ENCODE assay signal across 9 mouse cellular contexts in the genomic region with DNA sequence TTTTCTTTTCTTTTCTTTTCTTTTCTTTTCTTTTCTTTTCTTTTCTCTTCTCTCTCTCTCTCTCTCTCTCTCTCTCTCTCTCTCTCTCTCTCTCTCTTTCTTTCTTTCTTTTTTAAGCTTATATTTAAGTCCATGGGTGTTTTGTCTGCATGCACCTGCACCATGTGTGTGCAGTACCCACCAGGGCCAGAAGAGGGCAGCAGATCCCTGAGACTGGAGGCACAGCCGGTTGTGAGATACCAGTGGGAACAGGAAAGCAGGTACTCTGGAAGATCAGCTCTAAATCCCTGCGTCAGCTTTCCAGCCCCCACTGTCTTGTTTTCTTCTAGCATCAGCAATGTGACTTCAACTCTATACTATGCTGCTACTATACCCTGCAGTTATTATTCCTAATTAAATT. TPM values are rescaled to one million over a fixed set of nuclear protein-coding genes. Genes with fewer than 3 reads are reported as not detected.
A peak's percentile ranks its signal among the peaks of the same experiment; 100 is the strongest.
DNase-seq lines count a peak whose midpoint lies in the region; ATAC-seq and TF ChIP-seq lines count a peak whose summit lies in the region.
"Had no signal": no experiment of that assay in that cellular context is flagged by ENCODE, and none has a peak within 500 bp of the region (broad histone marks: within the 10 kb centered on the region; RNA-seq: fewer than 3 reads in every experiment).

No protein-coding gene starts in this region.

- H3K4me2 ChIP-seq in forebrain, embryonic 11.5 days (ENCODE audit: low read depth, low read length, severe bottlenecking): no peak overlapping the region
- no peak overlapping the region for H3K4me2 ChIP-seq in forebrain, embryonic 12.5 days
- no peak overlapping the region for H3K4me2 ChIP-seq in midbrain, embryonic 11.5 days
- H3K4me2 ChIP-seq in midbrain, embryonic 16.5 days (ENCODE audit: low read length): no peak overlapping the region
- H3K4me2 ChIP-seq in midbrain, postnatal 0 days (ENCODE audit: low read depth, low read length, poor library complexity, severe bottlenecking): no peak overlapping the region
- H3K4me2 ChIP-seq: limb, embryonic 12.5 days had no signal

- H3K4me1 ChIP-seq in forebrain, embryonic 11.5 days (replicated peaks; ENCODE audit: control insufficient read depth, insufficient read depth, low read length): no peaks in the 10 kb centered on the region
- no peaks in the 10 kb centered on the region for H3K4me1 ChIP-seq in forebrain, embryonic 12.5 days
- H3K4me1 ChIP-seq in midbrain, embryonic 11.5 days (ENCODE audit: control insufficient read depth, insufficient read depth, low read length): no peaks in the 10 kb centered on the region
- H3K4me1 ChIP-seq in midbrain, embryonic 16.5 days (ENCODE audit: control insufficient read depth, insufficient read depth, low read length): no peaks in the 10 kb centered on the region
- H3K4me1 ChIP-seq in midbrain, postnatal 0 days (ENCODE audit: insufficient read depth, low read length): no peaks in the 10 kb centered on the region

- DNase-seq in forebrain, embryonic 11.5 days (ENCODE audit: low spot score): peak; percentile 92
- DNase-seq in midbrain, embryonic 11.5 days (ENCODE audit: low spot score, missing footprints): peak; percentile 96
- DNase-seq in adrenal gland, postnatal 14 days: peak; percentile 87
- DNase-seq in kidney, adult 8-10 months: peak; percentile 33 to 82
- peak; percentile 59 for DNase-seq in midbrain, postnatal 0 days (ENCODE audit: low spot score)
- DNase-seq in thymus, postnatal 4 days: peak; percentile 95

- H3K36me3 ChIP-seq in forebrain, embryonic 11.5 days (ENCODE audit: control insufficient read depth, insufficient read depth, low read length): no peaks in the 10 kb centered on the region; the same call in 1 of the 2 replicates
- H3K36me3 ChIP-seq in forebrain, embryonic 12.5 days (replicated peaks): peaks cover 26% of the 10 kb centered on the region
- no peaks in the 10 kb centered on the region for H3K36me3 ChIP-seq in midbrain, embryonic 11.5 days (ENCODE audit: control insufficient read depth, insufficient read depth, low read length)
- H3K36me3 ChIP-seq in midbrain, embryonic 16.5 days (ENCODE audit: control insufficient read depth, insufficient read depth, low read length): no peaks in the 10 kb centered on the region
- H3K36me3 ChIP-seq in midbrain, postnatal 0 days (ENCODE audit: insufficient read depth, low read length): no peaks in the 10 kb centered on the region

- ATAC-seq in forebrain, embryonic 11.5 days (replicated peaks; ENCODE audit: low FRiP score): no peak
- ATAC-seq in forebrain, embryonic 12.5 days (ENCODE audit: low FRiP score): no peak
- no peak for ATAC-seq in midbrain, embryonic 11.5 days (ENCODE audit: low FRiP score)
- no peak for ATAC-seq in midbrain, embryonic 16.5 days
- ATAC-seq in midbrain, postnatal 0 days (ENCODE audit: low FRiP score): no peak

- no peak overlapping the region for H3K9ac ChIP-seq in forebrain, embryonic 11.5 days (ENCODE audit: low read length)
- H3K9ac ChIP-seq in forebrain, embryonic 12.5 days: no peak overlapping the region
- no peak overlapping the region for H3K9ac ChIP-seq in midbrain, embryonic 11.5 days (ENCODE audit: low read length)
- no peak overlapping the region for H3K9ac ChIP-seq in midbrain, embryonic 16.5 days (ENCODE audit: low read depth, low read length)
- no peak overlapping the region for H3K9ac ChIP-seq in midbrain, postnatal 0 days (replicated peaks; ENCODE audit: low read length, poor library complexity, severe bottlenecking)
- H3K9ac ChIP-seq: limb, embryonic 12.5 days had no signal

- 25% methylated on average over 2 of the region's 2 CpGs for WGBS in forebrain, embryonic 11.5 days
- 19% methylated on average over 2 of the region's 2 CpGs for WGBS in forebrain, embryonic 12.5 days
- WGBS in midbrain, embryonic 11.5 days: 31% methylated on average over 2 of the region's 2 CpGs
- whole genome bisulfite sequencing in midbrain, embryonic 16.5 days: 29% methylated on average over 2 of the region's 2 CpGs
- 35% methylated on average over 2 of the region's 2 CpGs for WGBS in midbrain, postnatal 0 days

- no peak overlapping the region for H3K4me3 ChIP-seq in forebrain, embryonic 11.5 days (ENCODE audit: low read depth, low read length)
- no peak overlapping the region for H3K4me3 ChIP-seq in forebrain, embryonic 12.5 days (replicated peaks)
- H3K4me3 ChIP-seq in midbrain, embryonic 11.5 days (ENCODE audit: low read depth, low read length): no peak overlapping the region
- no peak overlapping the region for H3K4me3 ChIP-seq in midbrain, embryonic 16.5 days (ENCODE audit: low read depth, low read length)
- H3K4me3 ChIP-seq in midbrain, postnatal 0 days (ENCODE audit: low read depth, low read length): no peak overlapping the region
- H3K4me3 ChIP-seq: limb, embryonic 12.5 days had no signal

- H3K27ac ChIP-seq in forebrain, embryonic 11.5 days (ENCODE audit: low read depth, low read length): no peak overlapping the region
- H3K27ac ChIP-seq in forebrain, embryonic 12.5 days: no peak overlapping the region
- no peak overlapping the region for H3K27ac ChIP-seq in midbrain, embryonic 11.5 days (ENCODE audit: low read depth, low read length)
- no peak overlapping the region for H3K27ac ChIP-seq in midbrain, embryonic 16.5 days (ENCODE audit: low read length)
- no peak overlapping the region for H3K27ac ChIP-seq in midbrain, postnatal 0 days (ENCODE audit: low read depth, low read length)
- H3K27ac ChIP-seq: limb, embryonic 12.5 days had no signal

- no peaks in the 10 kb centered on the region for H3K27me3 ChIP-seq in forebrain, embryonic 11.5 days (ENCODE audit: control insufficient read depth, insufficient read depth, low read length)
- no peaks in the 10 kb centered on the region for H3K27me3 ChIP-seq in forebrain, embryonic 12.5 days
- no peaks in the 10 kb centered on the region for H3K27me3 ChIP-seq in midbrain, embryonic 11.5 days (ENCODE audit: control insufficient read depth, insufficient read depth, low read length)
- no peaks in the 10 kb centered on the region for H3K27me3 ChIP-seq in midbrain, embryonic 16.5 days (ENCODE audit: control insufficient read depth, insufficient read depth, low read depth, low read length)
- H3K27me3 ChIP-seq in midbrain, postnatal 0 days (ENCODE audit: insufficient read depth, low read length): no peaks in the 10 kb centered on the region
- H3K27me3 ChIP-seq: limb, embryonic 12.5 days had no signal

- peak; percentile 88 for TF ChIP-seq CTCF in midbrain, postnatal 0 days (IDR thresholded peaks at IDR 0.05)

- H3K9me3 ChIP-seq in forebrain, embryonic 11.5 days (ENCODE audit: control insufficient read depth, low read length): no peaks in the 10 kb centered on the region
- H3K9me3 ChIP-seq in forebrain, embryonic 12.5 days: 0 out of 2 replicates have a peak, but pooled peaks cover 5% of the 10 kb centered on the region
- H3K9me3 ChIP-seq in midbrain, embryonic 11.5 days (ENCODE audit: control insufficient read depth, low read length): no peaks in the 10 kb centered on the region
- no peaks in the 10 kb centered on the region for H3K9me3 ChIP-seq in midbrain, embryonic 16.5 days (replicated peaks; ENCODE audit: control insufficient read depth, low read length, poor library complexity, severe bottlenecking)
- no peaks in the 10 kb centered on the region for H3K9me3 ChIP-seq in midbrain, postnatal 0 days (ENCODE audit: low read length)
- H3K9me3 ChIP-seq: limb, embryonic 12.5 days had no signal

RNA-seq across cellular contexts. Expression of a gene that starts 34.5 kb away (rescaled TPM):
- 35.7 and 38.6 TPM in 2 replicates for polyA plus RNA-seq in forebrain, embryonic 11.5 days (2014; fragmentation: Nextera tagmentation; extraction: Ambion mirVana)
- 43.2 and 48.0 TPM in 2 replicates for polyA plus RNA-seq in forebrain, embryonic 12.5 days (2016; fragmentation: Nextera tagmentation; extraction: Ambion mirVana)
- 29.9 and 33.5 TPM in 2 replicates for polyA plus RNA-seq in midbrain, embryonic 11.5 days (2014; fragmentation: Nextera tagmentation; extraction: Ambion mirVana)
- 58.5 and 59.5 TPM in 2 replicates for polyA plus RNA-seq in midbrain, embryonic 16.5 days (2015; fragmentation: Nextera tagmentation; extraction: Ambion mirVana)
- 32.1 and 34.9 TPM in 2 replicates for total RNA-seq in adrenal gland, postnatal 14 days (2021)
- 22.7 and 27.6 TPM in 2 replicates for total RNA-seq in midbrain, postnatal 0 days (2014; rRNA removed)
- 37.0 and 41.4 TPM in 2 replicates for polyA plus RNA-seq in midbrain, postnatal 0 days (2015; fragmentation: Nextera tagmentation; extraction: Ambion mirVana)

RNA-seq across cellular contexts. Expression of a gene that starts 54.1 kb away (rescaled TPM):
- 60.8 and 62.7 TPM in 2 replicates for polyA plus RNA-seq in forebrain, embryonic 11.5 days (2014; fragmentation: Nextera tagmentation; extraction: Ambion mirVana)
- polyA plus RNA-seq in forebrain, embryonic 12.5 days (2016; fragmentation: Nextera tagmentation; extraction: Ambion mirVana): 44.1 and 44.6 TPM in 2 replicates
- 38.6 and 43.7 TPM in 2 replicates for polyA plus RNA-seq in midbrain, embryonic 11.5 days (2014; fragmentation: Nextera tagmentation; extraction: Ambion mirVana)
- polyA plus RNA-seq in midbrain, embryonic 16.5 days (2015; fragmentation: Nextera tagmentation; extraction: Ambion mirVana): 3.4 and 4.2 TPM in 2 replicates
- 4.4 and 4.6 TPM in 2 replicates for total RNA-seq in adrenal gland, postnatal 14 days (2021)
- 2.4 and 3.2 TPM in 2 replicates for total RNA-seq in midbrain, postnatal 0 days (2014; rRNA removed)
- polyA plus RNA-seq in midbrain, postnatal 0 days (2015; fragmentation: Nextera tagmentation; extraction: Ambion mirVana): 1.8 and 1.9 TPM in 2 replicates
